Mouse (Mus musculus) ES-E14 (cell line): ENCODE results near the gene Sncb.

ENCODE experiments used
- CHD2 ChIP-seq: IDR thresholded peaks from 2 replicates; pipeline ENCODE4 v1.6.1; 2014; ENCODE audit warnings: mild to moderate bottlenecking, low read depth, low read length, inconsistent platforms
- MAFK ChIP-seq: IDR thresholded peaks from 2 replicates; pipeline ENCODE4 v1.6.1; 2014; ENCODE audit warnings: mild to moderate bottlenecking, low read depth, low read length, inconsistent platforms; ENCODE audit not compliant: insufficient read depth
- ZC3H11A ChIP-seq: IDR thresholded peaks from 2 replicates; pipeline ENCODE4 v1.6.1; 2012; ENCODE audit warnings: low read depth, mild to moderate bottlenecking, inconsistent platforms, low read length, borderline replicate concordance
- ZNF384 ChIP-seq: IDR thresholded peaks from 2 replicates; pipeline ENCODE4 v1.6.1; 2012; ENCODE audit warnings: low read depth, low read length, inconsistent platforms

DNA sequence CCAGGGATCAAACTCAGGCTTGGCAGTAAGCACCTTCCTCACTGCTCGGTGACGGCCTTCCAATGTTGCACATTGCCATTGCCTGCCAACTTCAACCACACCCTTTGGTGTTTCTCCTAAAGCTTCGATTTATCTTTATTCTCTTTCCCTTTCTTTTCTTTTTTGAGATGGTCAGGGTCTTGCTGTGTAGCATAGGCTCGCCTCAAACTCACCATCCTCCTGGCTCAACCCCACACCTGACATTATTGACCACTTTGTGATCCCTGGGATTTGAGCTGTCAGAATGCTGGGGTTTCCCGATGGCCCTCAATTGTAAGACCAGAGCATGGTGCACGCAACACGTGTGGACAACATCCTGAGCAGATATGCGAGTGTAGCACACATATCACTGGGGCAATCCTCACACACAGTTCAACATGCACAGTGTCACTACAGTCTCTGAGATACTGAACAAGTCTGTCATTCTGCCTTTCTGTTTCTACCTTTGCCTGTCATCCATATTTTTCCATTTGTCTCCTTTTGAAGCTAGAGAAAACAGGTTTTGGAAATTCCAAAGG, 10.2 kb downstream of the Sncb start:
- TF ChIP-seq CHD2: no peak
- no peak for TF ChIP-seq ZC3H11A
- TF ChIP-seq MAFK: no peak
- no peak for TF ChIP-seq ZNF384
